Mouse (Mus musculus) lung, adult 18-20 months (tissue): ENCODE data around the gene Slc41a2.
"Not testable (repeated sequence)": the region's sequence is repeated elsewhere in the genome, so short reads cannot be mapped to it uniquely, and the experiment has no call there.

ENCODE experiments used
- DNase-seq, 2 experiments: peaks; one replicate each; pipeline ENCODE4 v3.0.0; 2022; ENCODE audit warnings: mixed read lengths in 2 of 2

Slc41a2 gene

DNA sequence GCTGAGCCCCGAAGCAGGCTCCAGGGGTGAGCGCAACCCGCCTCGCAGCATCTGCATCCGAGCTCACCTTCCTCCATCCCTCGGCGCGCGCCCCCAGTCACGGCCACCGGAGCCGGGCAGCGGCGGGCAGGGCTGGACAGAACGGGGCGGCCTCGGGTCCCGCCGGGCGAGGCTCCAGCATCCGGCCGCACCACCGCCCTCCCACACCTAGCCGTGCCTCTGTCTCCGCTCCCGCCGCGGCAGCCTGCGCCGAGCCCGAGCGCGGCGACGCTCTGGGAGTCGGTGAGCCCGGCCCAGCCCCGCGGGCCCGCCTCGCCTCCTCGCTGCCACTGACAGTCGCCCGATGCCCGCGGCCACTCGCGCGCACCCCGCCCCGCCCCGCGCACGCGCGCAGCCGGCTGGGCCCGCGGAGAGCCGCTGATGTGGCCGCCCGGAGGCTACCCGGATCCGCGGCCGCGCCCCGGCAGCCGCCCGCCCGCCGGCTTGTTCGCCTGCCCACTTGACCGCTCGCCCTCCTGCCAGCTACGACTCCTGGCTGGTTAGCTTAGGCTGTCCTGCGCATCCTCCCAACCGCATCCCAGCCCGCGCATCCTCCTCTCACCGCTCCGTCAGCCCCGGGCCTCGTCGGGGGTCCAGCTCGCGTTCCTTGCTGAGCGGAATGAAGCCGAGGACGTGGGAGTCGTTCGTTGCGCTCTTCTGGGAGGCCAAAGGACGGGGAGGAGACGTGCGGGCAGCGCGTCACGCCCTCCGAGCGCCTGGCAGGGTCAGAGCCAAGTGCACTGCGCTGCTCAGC is at the start of gene Slc41a2:
Gene Slc41a2, minus strand, starts transcription at position 724 of the 793 bp plus-strand sequence.
- DNase-seq: peak; percentile 80 to 84

DNA sequence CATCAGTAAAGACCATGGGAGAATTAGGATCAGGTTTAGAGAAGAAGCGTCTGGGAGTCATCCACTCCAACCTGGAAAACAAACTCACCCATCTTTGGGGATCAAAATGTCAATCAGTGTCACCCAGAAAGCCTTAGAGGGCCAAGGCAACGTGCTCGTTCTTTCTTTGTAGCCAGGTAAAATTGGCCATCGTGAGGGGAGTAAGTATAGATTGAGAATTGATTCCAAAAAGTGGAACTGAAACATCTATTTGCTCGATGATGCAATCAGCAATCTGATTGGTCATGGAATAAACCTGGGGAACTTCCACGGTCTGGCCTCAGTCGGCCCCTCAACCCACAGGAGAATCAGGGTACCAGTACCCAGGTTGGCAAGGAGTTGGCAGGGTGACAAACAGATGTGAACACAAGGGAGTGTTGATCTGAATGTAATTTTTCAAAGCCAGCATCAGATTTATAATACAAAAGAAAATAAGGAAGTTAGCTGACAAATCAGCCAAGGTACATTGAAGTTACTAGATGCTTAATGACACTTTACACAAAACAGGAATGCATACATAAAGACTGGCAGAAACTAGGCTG is 47.7 kb upstream of the Slc41a2 start:
- DNase-seq: no peak

DNA sequence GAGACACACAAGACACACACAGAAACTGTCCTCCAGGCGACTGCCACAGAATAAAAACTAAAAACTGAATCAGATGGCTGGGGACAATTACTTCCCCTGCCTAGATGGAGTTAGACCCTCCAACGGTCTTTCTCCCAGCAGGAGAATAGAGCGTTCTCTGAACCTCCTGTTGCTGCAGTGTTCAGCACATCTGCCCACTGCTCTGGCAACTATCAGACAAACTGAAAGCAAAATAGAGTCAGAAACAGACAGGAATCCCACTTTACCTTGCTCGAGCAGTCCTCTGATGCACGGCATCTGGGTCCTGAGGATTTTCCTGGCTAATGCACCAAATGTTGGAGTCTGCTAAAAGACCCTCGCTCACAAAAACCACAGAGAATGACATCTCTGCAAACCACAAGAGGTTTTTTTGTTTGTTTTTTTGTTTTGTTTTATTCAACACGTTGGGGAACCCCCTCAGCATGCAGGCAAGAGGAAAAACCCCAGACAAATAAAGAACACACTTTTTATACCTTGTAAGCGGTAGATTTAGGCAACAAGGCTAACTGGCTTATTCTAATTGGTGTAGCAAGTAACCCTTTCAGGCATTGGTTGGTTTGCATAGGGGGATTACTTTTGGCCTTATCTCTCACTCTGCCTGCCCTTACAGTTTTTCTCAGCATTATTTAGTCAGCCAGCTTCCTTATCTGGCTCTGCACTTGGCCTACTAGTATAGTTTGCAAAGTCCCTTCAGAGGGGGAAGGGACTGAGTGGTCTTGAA is 47.0 kb upstream of the Slc41a2 start:
- DNase-seq: no peak

DNA sequence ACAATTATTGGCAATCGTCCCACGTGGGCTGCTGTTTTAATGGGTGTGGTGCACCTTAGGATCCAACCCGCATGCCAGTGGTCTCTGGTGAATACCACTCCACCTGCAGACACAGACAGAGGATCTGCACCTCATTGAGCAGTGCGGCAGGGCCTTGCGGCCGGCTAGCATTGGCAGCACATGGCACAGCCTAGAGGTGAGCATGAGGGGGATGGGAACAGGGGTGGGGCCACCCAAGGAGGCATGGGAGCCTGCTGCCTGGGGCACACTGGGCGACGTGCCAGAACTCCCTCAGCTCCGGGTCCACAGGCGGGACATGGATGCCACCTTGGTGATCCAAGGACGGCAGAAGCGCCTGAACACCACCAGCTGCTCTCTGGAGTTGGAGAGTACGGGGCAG is 46.2 kb upstream of the Slc41a2 start:
- DNase-seq: no peak

DNA sequence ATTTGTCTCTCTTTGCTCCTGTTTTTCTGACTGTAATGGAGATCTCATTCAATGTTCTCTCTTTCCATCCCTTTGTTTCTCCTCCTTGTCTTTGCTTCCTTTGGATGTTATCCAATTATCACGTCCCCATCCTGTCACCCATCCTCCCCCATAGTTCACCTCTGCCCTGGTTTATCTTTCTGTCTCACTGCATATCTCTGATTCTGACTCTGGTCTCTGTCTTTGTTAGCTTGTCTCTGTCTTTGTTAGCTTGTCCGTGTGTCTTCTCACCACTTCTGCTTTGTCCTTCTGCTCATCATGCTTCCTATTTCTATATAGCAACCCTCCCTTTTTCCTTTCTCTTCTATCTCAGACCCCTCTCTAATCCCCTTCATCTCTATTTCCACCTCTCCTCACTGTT is 45.3 kb upstream of the Slc41a2 start:
- DNase-seq: no peak

DNA sequence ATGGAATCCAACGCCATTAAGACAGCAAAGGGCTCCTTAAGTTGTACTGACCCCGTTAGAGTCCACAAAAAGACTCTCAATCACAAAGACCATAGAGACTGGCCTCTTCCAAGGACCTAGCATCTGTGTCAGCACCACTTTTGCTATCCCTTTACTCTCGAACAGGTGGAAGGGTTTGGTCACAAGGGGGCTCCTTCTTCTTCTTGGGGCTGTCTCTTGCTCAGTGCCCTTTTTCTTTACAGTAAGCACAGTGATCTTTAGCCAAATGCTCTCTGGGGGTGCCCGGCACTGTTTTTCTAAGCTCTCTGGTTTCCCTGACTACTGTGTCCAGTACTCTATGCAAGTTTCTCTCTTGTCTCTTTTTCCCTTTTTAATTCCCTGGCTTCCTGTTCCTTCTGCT is 44.8 kb upstream of the Slc41a2 start:
- no peak for DNase-seq

DNA sequence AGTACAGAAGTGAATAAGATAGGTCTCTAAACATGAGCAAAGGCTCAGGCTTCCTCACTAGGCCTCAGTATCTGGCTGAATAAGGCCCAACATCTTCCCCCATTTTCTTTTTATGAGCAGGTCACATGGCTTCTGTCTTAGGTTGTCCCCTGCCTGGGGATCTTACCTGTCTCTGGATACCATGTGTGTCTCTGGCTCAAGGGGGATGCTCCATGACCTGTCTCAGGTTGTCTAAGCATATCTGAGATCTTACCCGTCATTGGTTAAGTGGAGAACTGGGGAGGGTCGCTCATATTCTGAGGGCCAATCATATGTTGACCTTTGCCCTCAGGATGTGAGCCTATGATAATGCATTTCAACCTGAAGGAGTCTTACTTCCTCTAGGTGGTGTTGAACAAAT is 42.8 kb upstream of the Slc41a2 start:
- no peak for DNase-seq

DNA sequence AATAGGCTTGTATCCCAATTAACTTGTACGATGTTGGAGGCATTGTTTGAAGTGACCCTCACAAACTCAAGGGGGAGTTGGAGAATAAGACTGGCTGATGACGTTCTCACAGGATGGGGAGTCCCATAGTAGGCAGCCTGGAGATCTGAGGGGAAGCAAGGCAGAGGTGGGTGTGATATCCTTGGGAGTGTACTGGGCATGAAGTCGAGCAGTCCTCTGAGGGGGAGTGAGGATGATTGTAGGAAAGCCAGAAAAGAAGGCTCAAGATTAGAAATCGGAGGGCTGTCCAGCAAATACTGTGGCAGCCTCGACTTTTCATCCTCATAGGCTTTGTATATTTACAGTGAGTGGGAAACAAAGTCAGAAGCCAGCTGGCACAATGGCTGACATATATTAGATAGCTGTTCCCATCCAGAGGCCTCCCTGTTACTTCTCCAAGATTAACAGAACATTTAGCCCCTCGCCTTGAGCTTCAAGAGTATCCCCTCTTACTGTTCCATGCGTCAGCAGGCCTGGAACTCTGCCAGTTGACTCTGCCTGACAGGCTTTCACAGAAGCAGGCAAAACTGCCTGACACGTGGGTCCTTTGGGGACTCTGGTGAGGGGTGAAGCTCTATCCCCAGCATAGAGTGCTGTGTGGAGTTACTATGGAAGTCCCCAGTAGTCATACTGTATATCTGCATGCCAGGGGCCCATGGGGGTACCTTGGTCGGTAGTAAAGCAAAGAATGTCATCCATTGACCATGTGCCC is 40.6 kb upstream of the Slc41a2 start:
- no peak for DNase-seq

DNA sequence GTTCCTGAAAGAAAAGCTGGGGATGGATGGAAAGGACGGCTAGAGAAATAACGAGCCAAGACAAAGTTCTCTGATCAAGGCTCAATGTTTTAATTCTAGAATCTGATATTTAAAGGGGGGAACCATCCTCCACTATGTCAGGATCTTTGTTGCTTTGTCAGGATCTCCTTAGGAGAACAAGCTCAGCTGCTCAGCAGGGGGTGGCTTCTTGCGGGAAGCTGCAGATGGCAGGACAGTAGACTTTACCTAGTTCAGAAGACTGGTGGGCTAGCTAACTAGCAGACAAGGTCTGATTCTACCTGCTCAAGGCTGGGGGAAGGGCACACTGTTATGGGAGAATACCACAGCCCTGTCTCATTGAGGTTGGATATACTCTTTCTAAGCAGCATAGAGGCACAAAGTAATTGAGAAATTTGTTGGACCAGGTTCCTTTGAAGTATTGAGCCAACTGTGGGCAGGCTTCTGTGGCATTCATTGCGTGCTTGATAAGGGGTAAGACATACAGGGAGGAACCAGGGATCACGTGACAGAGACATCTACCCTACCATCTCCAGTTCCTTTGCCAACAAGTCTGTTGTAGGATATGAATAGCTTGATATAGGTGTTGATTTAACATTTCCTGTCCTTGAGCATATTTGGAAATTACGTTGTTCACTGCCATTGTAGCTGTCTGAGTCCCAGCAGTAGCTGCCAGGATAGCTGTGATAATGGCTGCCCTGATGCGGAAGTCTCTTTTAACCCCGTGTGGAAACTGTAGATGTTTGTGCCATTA is 39.4 kb upstream of the Slc41a2 start:
- no peak for DNase-seq

DNA sequence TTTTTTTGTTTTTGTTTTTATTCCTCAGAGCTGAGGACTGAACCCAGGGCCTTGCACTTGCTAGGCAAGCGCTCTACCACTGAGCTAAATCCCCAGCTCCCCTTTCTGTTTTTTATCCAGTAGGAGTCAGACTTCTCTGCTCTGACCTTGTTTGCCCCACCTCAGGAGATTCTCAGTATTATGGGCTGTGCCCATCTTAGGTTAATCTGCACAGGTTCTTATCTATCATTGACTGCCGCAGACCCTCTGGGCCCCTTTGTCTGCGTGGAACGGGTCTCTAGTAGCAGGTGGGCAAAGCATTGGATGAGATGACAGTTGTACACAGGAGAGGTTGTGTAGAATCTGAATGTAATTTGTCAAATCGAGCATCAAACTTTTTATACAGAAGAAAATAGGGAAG is 37.8 kb upstream of the Slc41a2 start:
- DNase-seq: not testable (repeated sequence)

DNA sequence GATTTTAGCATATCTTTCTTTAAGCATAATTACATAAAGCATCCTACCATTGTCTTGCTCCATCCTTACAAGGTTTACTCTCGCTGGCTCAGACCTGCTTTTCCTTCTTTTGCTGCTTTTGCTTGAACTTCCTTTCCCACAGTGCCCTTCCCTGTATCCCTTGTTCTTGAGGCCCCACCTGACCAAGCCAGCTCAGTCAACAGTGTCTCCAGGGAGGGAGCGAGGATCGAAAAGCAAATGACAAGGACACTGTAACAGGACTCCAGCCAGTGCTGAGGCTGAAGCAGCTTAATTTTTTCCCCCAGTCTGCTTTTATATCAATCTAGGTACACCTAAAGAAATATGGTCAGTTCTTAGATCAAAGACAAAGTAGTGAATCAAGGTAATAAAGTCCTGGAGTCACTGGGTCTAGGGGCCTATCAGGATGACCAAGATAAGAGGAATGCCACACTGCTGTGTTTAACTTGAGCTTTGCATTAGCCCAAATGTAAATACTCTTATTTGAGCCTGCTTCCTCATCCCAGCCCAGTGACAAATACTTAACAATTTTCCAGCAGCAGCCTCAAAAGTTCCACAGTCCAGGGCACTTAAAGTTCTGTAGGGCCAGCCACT is 36.5 kb upstream of the Slc41a2 start:
- DNase-seq: no peak

DNA sequence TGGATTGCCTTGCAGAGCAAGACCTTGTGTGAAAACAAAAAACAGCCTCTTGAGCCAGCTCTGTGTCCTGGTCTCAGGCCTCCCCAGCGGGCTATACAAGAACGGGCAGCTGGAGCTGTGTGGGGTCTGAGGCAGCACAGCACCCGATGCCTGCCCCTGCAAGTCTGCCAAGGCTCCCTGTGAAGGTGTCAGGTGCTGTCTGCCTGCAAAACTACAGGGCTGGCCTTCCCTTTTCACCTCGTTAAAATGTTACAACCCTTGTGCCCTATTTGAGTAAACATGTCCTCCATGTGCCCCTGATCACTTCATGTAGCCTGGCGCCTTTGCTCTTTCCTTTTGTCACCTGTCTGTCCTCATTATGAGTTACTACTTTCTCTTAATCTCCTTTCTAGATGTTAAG is 31.2 kb upstream of the Slc41a2 start:
- DNase-seq: no peak

DNA sequence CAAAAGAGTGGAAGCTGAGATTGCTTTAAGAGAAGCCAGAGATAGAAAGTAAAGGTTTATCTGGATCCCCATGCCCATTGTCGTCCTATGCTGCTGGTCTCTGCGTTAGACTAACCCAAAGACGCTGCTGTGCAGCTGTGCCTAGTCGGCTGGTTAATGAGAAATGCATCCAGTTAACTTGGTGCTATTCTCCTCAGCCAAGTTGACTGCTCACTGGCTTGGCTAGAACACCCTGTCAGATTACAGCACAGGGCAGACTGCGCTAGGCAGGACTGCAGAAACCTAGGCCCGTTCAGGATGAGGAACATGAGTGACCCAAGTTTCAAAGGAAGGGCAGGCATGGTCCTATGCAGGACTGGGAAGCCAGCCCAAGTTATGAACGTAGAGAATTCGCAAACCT is 25.8 kb upstream of the Slc41a2 start:
- no peak for DNase-seq

DNA sequence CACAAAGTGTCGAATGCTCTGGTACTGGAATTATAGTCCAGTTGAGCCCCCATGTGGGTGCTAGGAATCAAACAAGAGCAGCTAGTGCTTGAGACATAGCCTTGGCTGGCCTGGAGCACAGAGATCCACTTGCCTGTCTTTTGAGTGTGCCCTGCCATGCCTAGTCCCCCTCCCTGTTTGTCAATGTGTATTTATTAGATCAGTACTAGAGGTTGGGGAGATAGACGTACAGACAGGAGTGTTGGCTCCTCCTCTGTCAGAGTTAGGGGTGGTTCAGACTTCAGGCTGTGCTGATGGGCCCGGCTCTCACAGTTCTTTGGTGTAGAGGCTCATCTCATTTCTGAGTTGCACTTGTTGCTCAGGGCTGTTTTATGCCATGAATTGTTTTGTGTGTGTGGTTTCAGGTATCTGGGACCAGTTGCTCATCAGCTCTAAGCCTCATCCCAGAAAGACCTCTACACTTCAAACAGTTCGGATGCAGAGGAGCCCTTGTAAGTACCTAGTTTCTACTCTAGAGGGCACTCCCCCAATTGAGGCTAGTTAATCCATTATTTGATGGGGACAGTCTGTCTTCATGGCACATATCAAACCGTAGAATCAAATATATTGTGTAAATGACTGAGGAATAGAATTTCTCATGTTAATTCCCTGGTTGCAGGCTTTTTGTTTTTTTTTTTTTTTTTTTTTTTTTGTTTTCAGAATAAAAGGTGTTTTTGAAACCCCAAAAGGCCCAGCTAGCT is 24.1 kb upstream of the Slc41a2 start:
- DNase-seq: no peak

DNA sequence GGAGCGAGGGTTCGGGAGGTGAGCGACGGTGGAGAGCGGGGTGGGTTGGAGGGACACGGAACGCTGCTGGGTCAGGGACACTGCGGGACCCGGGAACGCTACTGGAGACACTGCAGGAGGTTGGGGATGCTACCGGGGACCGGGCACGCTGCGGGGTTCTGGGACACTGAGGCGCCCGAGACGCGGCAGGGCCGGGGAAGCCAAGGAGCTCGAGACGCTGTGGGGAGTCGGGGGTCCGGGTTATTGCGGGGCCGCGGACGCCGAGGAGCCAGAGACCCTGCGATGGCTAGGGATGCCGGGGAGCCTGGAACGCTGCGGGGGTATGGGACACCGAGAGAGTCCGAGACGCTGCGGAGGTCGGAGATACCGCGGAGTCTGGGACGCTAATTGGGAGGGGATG is 22.7 kb upstream of the Slc41a2 start:
- no peak for DNase-seq

DNA sequence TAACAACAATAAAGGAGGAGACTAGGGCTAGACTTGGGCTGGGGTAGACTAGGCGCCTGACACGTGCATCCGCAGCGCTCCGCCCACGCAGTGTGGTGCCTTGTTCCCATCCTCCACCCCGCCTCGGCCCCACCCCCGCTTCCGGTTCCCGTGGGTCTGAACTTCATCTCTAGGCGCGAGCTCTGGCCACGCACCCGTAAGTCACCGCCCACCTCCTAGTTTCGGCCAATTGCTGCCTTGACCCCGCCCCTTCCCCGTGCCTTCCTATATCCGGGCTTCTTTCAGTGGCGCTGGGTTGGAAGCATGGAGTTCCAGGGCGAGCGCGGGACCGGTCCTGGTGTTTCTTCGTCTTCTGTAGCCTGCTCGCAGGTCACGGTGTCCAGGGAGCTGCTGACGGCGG is 22.3 kb upstream of the Slc41a2 start, which contains the start of gene D10Wsu102e:
Gene D10Wsu102e, plus strand, starts transcription at position 266 of the 400 bp plus-strand sequence.
- peak; percentile 98 for DNase-seq

DNA sequence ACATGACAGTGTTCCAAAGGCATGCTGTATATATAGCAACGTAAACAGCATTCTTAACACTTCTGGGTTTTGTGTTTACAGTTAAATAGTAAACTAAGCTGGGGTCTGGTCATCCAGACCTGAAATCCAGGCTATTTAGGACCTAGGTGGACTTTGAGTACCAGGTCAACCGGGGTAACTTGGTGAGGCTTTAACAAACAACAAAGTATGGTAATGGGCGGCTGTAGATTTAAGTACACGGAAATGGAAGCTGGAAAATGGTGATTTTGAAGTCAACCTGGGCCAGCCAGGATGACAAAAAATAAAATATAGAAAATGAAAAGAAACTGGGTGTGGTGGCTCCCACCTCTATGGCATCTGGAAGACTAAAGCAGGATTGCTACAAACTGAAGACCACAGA is 21.8 kb upstream of the Slc41a2 start:
- no peak for DNase-seq

DNA sequence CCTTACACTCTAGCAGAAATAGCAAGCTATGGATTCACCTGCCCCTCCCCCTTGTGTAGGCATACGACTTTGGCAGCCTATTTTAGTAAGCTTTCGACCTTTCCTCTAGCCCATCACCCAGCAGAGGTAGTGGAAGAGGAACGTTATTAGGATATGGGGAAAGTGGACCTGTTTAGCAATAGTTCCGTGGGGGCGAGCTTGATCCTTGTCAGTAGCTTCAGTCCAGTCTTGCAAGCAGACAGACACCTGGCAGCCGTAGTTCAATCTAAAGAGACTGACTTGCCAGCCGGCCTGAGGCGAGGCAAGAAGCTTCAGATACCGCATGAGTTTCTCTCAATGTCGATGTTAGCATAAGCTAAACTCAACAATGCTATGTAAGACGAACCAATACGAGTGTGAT is 18.7 kb upstream of the Slc41a2 start:
- no peak for DNase-seq

DNA sequence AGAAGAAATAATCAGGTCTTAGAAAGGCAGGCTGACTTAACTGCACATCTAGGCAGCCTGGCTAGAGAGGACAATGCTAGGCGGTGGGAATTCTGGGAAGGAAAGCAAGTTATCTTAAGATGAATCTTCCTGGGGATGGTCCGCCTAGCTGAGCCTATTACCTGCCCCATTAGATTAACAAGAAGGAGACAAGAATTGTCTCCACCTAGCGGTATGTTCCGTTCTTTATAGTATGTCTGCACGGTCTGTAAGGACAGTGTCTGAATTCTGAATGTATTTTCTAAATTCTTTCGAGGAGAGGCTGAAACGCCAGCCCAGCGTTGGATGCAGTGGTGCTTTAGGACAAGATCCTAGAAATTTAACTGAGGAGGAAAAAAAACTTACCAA is 16.6 kb upstream of the Slc41a2 start:
- no peak for DNase-seq

DNA sequence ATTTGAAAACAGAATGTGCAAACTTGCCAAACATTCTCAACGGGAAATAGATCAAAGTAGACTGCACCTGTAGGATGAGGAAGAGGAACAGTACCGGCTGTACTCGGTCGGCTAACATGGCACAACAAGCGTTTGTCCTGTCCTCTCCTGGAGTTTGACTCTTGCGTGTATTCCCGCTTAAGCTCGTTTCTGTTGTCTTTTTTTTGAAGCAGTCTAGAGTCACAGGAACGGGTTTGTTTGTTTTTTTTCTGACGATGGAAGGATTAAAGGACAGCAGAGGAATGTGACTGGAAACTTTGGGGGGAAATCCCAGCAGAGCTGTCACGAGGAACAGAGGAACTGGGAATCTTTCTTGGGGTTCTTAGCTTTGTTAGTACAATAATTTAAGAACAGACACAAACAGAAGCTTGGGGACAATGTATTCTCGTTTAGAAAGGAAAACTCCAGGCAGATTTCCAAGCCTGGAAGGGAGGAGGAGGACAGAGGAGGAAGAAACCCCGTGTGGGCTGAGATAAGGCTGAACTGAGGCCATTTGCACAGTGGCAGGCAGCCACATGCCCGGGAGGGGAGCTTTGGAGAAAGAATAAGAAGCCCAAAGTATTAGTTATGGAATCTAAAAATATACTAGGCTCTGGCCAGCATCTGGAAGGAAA is 16.1 kb upstream of the Slc41a2 start:
- peak in 1 of 2 experiments; percentile 40 for DNase-seq

DNA sequence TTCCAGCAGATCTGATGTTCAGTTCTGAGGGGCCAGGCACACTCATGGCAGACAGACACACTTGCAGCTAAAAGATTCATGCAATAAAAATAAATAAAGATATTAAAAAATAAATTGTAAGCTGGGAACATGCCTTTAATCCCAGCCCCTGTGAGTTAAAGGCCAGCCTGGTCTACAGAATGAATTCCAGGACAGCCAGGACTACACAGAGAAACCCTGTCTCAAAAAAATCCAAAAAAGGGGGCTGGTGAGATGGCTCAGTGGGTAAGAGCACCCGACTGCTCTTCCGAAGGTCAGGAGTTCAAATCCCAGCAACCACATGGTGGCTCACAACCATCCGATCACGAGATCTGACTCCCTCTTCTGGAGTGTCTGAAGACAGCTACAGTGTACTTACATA is 14.1 kb upstream of the Slc41a2 start:
- not testable (repeated sequence) for DNase-seq
